Mouse (Mus musculus): ENCODE data around the gene Tmco5.
"Not testable (repeated sequence)": the region's sequence is repeated elsewhere in the genome, so short reads cannot be mapped to it uniquely, and the experiment has no call there.

Gene Tmco5

DNA sequence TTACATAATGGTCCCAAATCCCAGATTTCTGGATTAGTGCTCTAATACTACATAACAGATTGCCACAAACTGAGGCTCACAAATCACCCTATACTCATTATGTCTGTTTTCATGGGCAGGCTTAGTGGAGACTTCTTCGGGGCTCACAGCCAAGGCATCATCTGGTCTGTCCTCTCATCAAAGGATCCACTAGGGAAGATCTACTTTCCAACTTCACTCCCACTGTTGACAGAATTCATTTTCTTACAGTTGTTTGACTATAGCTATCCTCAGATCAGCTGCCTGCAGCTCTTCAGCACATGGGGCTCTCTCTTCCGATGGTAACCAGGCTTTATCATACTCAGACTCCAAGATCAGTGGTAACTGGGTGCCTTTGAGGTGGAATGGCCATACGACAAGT lies 45.2 kb downstream of the Tmco5 start:
- no peak for DNase-seq

DNA sequence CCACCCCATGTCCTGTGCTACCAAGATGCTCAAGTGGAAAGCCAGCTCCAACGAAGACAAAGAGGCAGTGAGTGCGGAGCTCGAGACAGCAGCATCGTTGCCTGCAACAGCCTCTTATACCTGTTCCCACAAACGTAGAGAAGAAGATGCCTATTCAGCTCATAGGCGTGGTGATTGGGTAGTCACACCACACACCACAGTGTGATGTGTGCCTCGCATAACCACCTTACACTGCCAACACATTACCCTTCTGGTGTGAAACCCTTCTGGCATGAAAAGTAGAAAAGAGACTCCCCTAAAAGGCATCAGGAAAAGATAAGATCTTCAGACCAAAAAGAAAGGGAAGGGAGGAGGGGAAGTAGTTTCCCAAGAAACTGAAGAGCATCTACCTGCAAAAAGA lies 45.8 kb downstream of the Tmco5 start:
- no peak for DNase-seq

DNA sequence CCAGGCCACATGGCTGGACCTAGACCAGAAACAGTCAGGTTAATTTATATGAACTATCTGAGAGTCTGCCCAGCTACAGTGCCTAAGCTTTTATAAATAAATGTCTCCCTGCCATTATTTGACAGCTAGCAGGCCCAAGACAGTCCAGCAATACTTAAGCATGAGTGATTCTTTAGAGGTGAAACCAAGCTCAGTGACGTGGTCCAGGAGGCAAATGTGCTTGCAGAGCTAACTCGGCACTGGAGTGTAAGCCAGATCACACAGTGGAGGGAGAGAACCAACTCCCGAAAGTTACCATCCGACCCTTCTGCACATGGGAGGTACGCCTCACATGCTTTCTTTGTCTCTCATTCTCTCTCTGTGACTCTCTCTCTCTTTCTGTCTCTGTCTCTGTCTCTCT lies 46.7 kb downstream of the Tmco5 start:
- no peak for DNase-seq

DNA sequence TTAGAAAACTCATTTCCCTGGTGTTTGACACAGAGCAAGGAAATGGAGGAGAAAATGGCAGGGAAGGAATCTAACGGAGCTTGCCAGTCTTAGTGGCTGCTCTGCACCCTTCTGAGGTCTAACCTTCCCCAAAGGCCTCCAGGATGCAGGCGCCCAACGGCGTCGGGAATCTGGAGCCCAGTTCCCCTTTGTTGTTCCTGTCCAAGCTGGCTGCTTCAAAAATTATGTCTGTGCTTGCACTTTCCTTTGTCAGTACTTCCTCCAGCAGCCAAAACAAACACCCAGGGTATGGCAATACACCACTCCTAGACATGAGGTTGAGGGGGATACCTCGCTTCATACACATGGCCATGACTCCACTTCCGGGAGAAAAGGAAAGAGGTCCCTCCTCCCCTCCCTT lies 53.7 kb downstream of the Tmco5 start:
- DNase-seq: no peak

DNA sequence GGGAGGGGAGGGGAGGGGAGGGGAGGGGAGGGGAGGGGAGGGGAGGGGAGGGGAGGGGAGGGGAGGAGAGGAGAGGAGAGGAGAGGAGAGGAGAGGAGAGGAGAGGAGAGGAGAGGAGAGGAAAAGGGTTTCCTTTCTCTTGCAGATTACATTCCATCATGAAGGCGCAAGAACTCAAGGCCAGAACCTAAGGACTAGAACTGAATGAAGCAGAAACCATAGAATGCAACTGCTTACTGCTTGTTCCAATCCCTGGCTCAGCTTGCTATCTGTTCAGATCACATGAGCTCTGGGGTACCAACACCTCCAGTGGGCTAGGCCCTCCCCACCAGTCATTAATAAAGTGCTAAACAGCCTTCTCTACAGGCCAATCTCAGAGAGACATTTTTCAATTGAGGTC lies 55.7 kb downstream of the Tmco5 start:
- not testable (repeated sequence) for DNase-seq

DNA sequence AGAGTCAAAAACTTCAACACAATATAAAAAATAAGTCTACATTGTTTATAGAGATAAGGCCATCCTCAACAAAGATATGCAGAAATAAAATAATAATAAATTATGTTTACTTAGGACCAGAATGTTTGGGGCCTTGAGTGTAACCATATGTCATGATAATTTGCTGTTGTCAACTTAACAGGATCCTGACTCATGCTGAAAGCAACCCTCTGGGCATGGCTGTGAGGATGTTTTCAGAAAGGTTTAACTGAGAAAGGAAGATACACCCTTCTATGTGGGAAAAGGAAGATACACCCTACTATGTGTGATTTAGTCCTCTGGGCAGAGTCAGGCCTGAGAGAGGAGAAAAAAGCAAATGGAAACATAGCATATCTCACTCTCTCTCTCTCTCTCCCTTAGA lies 56.3 kb downstream of the Tmco5 start:
- DNase-seq: no peak

DNA sequence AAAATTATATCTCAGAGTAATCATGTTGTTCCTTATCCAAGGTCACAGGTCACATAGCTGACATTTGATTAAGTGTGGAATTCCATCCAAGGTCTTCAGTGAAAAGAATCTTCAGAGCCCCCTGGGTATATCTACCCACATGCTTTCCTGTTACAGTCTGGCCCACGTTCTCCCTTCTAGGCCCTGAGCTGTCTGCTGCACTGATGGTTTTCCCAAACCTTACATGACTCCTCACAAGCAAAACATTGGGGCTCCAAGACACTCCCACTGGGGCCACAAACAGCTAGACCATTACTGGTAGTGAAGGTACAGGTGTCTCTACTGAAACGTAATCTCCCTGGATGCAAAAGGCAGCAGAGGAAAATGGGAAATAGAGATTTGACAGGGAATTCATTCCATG lies 57.9 kb downstream of the Tmco5 start:
- DNase-seq: no peak

DNA sequence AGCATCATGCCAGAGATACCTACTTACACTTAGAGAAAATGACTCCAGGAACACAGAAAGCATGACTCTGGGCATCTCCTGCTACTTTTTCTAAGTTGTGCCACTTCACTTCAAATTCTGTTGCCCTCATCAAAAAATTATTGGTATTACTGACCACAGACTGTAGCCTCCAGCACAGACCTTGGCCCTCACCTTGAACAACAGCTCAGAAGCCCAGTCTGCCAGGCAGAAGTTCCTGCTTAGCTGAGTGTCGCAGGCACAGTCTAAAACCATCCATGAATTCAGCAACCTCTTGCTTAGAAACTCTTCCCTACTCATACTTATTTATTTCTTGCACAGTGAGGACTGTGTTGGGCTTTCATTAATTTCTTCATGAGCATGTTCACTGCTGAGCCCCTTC lies 58.7 kb downstream of the Tmco5 start:
- DNase-seq: no peak

DNA sequence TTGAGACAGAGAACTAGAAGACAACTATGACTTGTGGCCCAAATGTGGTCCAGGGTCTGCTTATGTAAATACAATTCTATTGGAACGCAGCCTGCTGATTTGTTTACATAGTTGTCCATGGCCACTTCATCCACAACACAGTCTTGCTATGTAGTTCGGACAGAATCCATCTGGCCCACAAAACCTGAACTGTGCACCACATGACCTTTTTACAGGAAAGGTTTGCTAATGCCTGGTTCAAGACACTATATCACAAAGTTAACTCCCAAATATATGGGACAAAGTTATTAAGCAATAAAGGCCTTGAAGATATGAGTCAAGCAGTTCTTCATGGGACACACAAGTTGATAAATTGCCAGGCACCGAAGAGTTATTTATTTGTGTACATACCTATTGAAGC lies 63.3 kb downstream of the Tmco5 start:
- no peak for DNase-seq

Data from kidney, postnatal 14 days (tissue).